Mouse (Mus musculus) forelimb bud, embryonic 11.5 days (tissue): ENCODE measurements around the gene Plekhg4.
A peak's percentile ranks its signal among the peaks of the same experiment; 100 is the strongest.

ENCODE experiments used
- DNase-seq: peaks from one replicate; pipeline ENCODE4 v3.0.0-alpha.2; 2012; ENCODE audit warnings: low read depth, low spot score

The Plekhg4 gene

GRCm38 (mm10) chr8:105373032-105373431 is at the start of gene Plekhg4:
TSS of gene Plekhg4 (plus strand) at chr8:105373274.
- no peak for DNase-seq

- peak; percentile 14 for DNase-seq
Measured at GRCm38 (mm10) chr8:105325641-105326093, 47.4 kb upstream of the Plekhg4 start.

- DNase-seq = peak; percentile 96
Measured at GRCm38 (mm10) chr8:105326141-105326672, 46.9 kb upstream of the Plekhg4 start, which contains the start of the genes Lrrc29 and Tmem208. TSS of gene Lrrc29 (minus strand) at chr8:105326278. TSS of gene Tmem208 (plus strand) at chr8:105326354.

- DNase-seq = no peak
Measured at GRCm38 (mm10) chr8:105326968-105327367, 46.1 kb upstream of the Plekhg4 start.

- no peak for DNase-seq
Measured at GRCm38 (mm10) chr8:105330325-105330724, 42.7 kb upstream of the Plekhg4 start.

- DNase-seq = no peak
Measured at GRCm38 (mm10) chr8:105331469-105331868, 41.6 kb upstream of the Plekhg4 start.

GRCm38 (mm10) chr8:105331931-105332330 is 41.1 kb upstream of the Plekhg4 start:
- no peak for DNase-seq

- no peak for DNase-seq
Measured at GRCm38 (mm10) chr8:105332523-105332922, 40.6 kb upstream of the Plekhg4 start.

GRCm38 (mm10) chr8:105336373-105337130 is 36.5 kb upstream of the Plekhg4 start:
- DNase-seq = no peak

- DNase-seq = no peak
Measured at GRCm38 (mm10) chr8:105338992-105339391, 34.1 kb upstream of the Plekhg4 start.

GRCm38 (mm10) chr8:105339886-105340635 is 33.0 kb upstream of the Plekhg4 start:
- no peak for DNase-seq

- no peak for DNase-seq
Measured at GRCm38 (mm10) chr8:105341399-105341798, 31.7 kb upstream of the Plekhg4 start.

GRCm38 (mm10) chr8:105342768-105343167 is 30.3 kb upstream of the Plekhg4 start:
- DNase-seq = no peak

- no peak for DNase-seq
Measured at GRCm38 (mm10) chr8:105343791-105344574, 29.1 kb upstream of the Plekhg4 start.

- DNase-seq = no peak
Measured at GRCm38 (mm10) chr8:105345061-105345975, 27.8 kb upstream of the Plekhg4 start.

- peak; percentile 41 for DNase-seq
Measured at GRCm38 (mm10) chr8:105346611-105347427, 26.3 kb upstream of the Plekhg4 start.

- peak; percentile 98 for DNase-seq
Measured at GRCm38 (mm10) chr8:105347428-105348221, 25.4 kb upstream of the Plekhg4 start, which contains the start of gene Fhod1. TSS of gene Fhod1 (minus strand) at chr8:105347953.

- peak; percentile 83 for DNase-seq
Measured at GRCm38 (mm10) chr8:105348450-105349095, 24.5 kb upstream of the Plekhg4 start, which contains the start of gene Slc9a5. TSS of gene Slc9a5 (plus strand) at chr8:105348843.
